Mouse (Mus musculus) lung, postnatal 0 days (tissue): ENCODE results near the gene Aldh18a1.

Source experiments
- CTCF ChIP-seq: IDR thresholded peaks from 2 replicates; pipeline ENCODE4 v1.5.1; 2016; ENCODE audit warnings: antibody characterized with exemption, mild to moderate bottlenecking
- EP300 ChIP-seq: IDR thresholded peaks from 2 replicates; pipeline ENCODE4 v1.6.1; 2016; ENCODE audit warnings: antibody characterized with exemption, mild to moderate bottlenecking, control low read depth

DNA sequence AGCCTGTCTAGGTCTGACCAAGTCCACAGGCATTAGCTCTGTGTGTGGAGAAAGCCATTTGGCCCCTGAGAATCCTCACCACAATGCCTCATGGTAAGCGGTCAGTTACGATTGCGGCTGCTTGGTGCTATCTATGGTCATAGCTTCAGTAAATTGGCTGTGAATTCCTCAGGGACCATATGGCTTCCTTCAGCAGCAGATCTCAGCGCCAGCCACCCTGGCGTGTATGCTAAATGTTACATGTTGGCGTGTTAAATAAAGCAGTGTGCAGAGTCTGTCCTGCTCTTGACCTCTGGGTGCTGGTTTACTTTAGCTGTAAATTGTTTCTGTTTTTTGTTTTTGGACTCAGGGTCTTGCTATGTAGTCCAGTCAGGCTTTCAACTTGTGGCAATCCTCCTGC is 34.4 kb downstream of the Aldh18a1 start:
- TF ChIP-seq CTCF, result no peak
- TF ChIP-seq EP300, result peak; percentile 56
